Mouse (Mus musculus) olfactory bulb, adult 2 months (tissue): ENCODE data around the gene Dcpp1. TPM values are rescaled to one million over a fixed set of nuclear protein-coding genes. Genes with fewer than 3 reads are reported as not detected.
"Not testable (repeated sequence)": the region's sequence is repeated elsewhere in the genome, so short reads cannot be mapped to it uniquely, and the experiment has no call there.

Experiments used
- H3K27ac ChIP-seq: fragments of 200-500 bp; 2 replicates; pipeline ENCODE4 v1.5.1; 2012; ENCODE audit warnings: low read depth, low read length; ENCODE audit not compliant: insufficient read depth
- H3K4me1 ChIP-seq: fragments of 200-500 bp; 2 replicates; pipeline ENCODE4 v1.6.1; 2012; ENCODE audit warnings: low read length; ENCODE audit not compliant: control insufficient read depth, insufficient read depth
- H3K4me3 ChIP-seq: fragments of 200-500 bp; 2 replicates; pipeline ENCODE4 v1.5.1; 2012; ENCODE audit warnings: mild to moderate bottlenecking, low read depth, low read length, moderate library complexity; ENCODE audit not compliant: insufficient read depth
- CTCF ChIP-seq: fragments of 200-500 bp; IDR thresholded peaks from 2 replicates; pipeline ENCODE4 v1.5.1; 2012; ENCODE audit warnings: low read depth, mild to moderate bottlenecking, low read length, moderate library complexity; ENCODE audit not compliant: insufficient read depth
- POLR2A ChIP-seq: fragments of 200-500 bp; IDR thresholded peaks from 2 replicates; pipeline ENCODE4 v1.6.1; 2012; ENCODE audit warnings: mild to moderate bottlenecking, low read depth, low read length, moderate library complexity; ENCODE audit not compliant: insufficient read depth
- WGBS: fragments of 180-500 bp; shearing (Covaris S2); methylation state at CpG from one replicate; pipeline ENCODE4 v1.1.7; 2018; 5-methylcytosine and 5-hydroxymethylcytosine counted together
- polyA plus RNA-seq: library from polyadenylated mRNA; stranded (reverse); fragments of >200 nt; gene quantifications from 2 replicates; pipeline ENCODE4 v1.2.4, GENCODE M21; 2012; ENCODE audit warnings: low replicate concordance; ENCODE audit not compliant: missing spikeins, insufficient read depth, insufficient read length

The Dcpp1 gene
- polyA plus RNA-seq: not detected in 2 replicates

DNA sequence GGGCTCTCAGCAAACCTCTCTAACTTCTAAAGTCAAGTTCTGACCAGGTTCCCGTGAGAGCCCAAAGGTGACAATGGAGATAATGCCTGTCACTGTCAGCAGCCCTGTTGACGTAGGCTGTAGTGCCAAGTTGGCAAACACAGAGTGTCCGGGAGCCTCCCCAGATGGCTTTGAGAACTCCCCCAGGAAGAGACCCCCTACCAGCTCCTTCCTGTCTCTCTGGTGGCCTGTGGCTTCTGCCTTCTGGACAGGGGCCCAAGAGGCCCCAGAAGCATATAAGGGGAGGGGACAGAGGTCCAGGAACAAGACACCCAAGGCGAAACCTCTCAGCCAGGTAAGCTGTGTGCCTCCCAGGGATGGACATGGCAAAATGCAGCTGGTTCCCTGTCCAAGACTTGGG lies at the start of gene Dcpp1, which contains the start of gene Dcpp2:
Dcpp1 (plus strand) TSS at position 301 of the 400 bp plus-strand sequence.
Dcpp2 (plus strand) TSS at position 305 of the 400 bp plus-strand sequence.
- not testable (repeated sequence) for H3K4me1 ChIP-seq, H3K4me3 ChIP-seq, H3K27ac ChIP-seq
- 72% methylated on average over 4 of the region's 4 CpGs for WGBS

DNA sequence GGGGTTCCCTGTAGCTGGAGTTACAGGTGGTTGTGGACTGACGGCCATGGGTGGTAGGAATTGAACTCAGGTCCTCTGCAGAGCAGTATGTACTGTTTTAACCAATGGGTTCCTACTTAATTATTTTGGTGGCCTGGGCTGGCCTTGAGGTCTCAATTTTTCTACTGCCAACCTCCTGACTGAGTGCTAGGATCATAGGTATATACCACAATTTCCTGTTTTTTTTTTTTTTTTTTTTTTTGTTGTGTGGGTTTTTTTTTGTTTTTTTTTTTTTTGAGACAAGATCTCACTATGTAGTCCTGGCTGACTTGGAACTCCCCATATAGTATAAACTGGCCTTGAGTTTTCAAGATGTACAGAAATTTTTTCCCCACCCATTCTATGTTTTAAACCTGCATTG lies 49.5 kb upstream of the Dcpp1 start:
- TF ChIP-seq POLR2A (no peak), CTCF (no peak)
- WGBS: 97% methylated on average over 1 of the region's 1 CpGs

DNA sequence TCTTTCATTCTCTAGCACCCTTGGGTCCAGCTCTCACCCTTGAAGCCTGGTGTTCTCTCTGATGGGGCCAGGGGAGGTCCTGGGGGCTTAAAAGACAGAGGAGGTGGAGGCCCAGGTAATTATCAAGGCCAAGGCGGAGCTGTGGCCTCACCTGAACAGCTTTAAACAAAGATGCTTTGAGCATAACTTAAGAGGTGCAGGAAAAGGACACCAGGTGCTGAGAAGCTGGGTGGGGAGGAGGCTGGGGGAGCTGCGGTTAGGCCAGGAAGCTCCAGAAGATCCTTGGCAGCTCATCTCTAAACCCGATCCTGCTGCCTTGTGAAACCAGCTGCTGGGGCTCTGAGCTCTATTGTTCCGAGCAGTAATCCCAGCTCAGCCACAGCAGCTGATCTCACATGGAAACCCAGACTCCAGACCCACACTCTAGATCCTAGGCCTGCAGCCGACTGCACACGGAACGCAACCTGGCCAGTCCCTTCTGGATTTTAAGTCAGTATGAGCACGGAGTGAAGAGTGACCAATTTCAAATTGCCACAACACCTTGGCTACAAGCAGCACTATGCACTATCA lies 44.6 kb upstream of the Dcpp1 start, which contains the start of gene Prss33:
Prss33 (minus strand) TSS at position 51 of the 570 bp plus-strand sequence.
- TF ChIP-seq POLR2A (no peak), CTCF (no peak)
- 75% methylated on average over 8 of the region's 8 CpGs for WGBS
- Histone ChIP-seq H3K27ac (no peak within 1 kb of the TSS), H3K4me1 (no peaks in the 10 kb centered on the region), H3K4me3 (no peak within 1 kb of the TSS)

More for the DNA sequence above, 49.5 kb upstream of the Dcpp1 start:
- Histone ChIP-seq H3K27ac (no peak overlapping the region), H3K4me3 (no peak overlapping the region), H3K4me1 (peaks cover 3% of the 10 kb centered on the region)

DNA sequence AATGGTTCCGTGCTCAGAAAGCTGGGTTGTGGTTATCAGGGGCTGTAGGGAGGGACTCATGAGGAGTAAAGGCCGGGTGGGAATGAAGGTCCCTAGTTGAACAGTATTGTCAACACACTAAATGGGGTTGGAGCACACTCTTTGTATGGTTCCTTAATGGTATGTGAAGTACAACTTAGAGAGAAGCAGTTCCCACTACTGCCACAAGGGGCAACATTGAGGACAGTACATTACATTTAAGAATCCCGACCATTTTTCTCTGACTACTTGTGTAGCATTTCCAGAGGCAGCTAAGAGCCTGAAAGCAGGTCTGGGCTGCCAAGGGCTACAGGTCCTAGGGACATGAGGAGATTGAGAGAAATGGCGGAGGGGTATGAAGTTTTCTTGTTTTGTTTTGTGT lies 39.5 kb upstream of the Dcpp1 start:
- 29% methylated on average over 4 of the region's 4 CpGs for WGBS
- TF ChIP-seq CTCF: no peak
- no peak overlapping the region for H3K4me3 ChIP-seq
- no peak overlapping the region for H3K27ac ChIP-seq
- peaks cover 8% of the 10 kb centered on the region for H3K4me1 ChIP-seq

DNA sequence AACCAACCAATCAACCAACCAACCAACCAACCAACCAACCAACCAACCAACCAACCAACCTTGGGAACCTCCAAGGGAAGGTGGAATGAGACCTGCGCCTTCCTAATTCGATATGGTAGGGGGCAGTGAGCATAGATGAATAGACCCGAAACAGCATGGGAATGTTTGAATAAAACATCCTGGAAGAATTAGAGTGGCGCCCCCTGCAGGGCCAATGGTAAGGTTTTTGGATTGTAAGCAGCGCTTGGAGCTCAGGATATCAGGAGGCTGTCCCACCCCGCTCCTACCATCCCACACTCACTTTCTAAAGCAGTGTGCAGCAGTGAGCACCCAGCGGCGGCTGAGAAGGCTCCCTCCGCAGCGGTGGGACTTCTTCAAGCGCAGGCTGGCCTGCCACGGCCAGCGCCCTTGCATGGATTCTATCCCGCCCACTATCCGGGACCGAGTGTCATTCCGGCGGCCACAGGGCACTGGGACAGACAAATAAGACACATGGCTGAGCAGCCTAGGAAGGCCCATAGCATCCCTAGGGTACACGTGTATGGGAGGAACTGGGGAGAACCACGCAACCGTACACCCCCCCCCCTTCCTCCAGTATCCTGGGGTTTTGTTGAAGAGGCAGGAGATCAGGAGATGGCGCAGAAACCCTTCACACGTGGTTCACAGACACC lies 37.4 kb upstream of the Dcpp1 start:
- H3K4me3 ChIP-seq: no peak overlapping the region
- WGBS: 51% methylated on average over 23 of the region's 23 CpGs

DNA sequence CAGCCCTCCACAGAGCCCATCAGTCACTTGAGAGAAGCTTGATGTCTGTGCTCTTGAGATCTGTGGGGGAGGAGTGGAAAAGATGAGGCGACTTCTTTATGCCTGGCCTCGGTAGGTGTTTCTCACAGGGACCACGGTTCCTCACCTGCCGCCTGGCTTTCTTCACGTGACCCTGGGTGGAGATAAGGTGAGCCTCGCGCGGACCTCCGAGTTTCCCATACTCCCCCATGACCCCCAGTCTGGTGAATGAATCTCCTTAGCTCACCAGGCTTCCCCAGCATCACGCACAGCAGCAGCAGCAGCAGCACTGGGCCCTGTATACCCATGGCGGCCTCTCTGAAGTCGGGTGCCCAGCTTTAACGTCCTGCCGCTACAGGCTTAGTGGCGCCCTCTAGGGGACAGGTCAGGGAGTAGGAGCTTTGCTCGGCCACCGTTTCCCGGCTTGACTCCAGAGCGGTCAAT lies 36.8 kb upstream of the Dcpp1 start, which contains the start of the genes Prss32 and Prss41:
Prss32 (plus strand) TSS at position 44 of the 462 bp plus-strand sequence.
Prss41 (minus strand) TSS at position 361 of the 462 bp plus-strand sequence.
- H3K27ac ChIP-seq: no peak within 1 kb of the TSS
- WGBS: 21% methylated on average over 19 of the region's 19 CpGs
- peaks cover 8% of the 10 kb centered on the region for H3K4me1 ChIP-seq
- no peak for TF ChIP-seq POLR2A
- TF ChIP-seq CTCF: no peak; the same call in 1 of the 2 replicates
- H3K4me3 ChIP-seq: no peak within 1 kb of the TSS

More for the DNA sequence above, 37.4 kb upstream of the Dcpp1 start:
- peaks cover 8% of the 10 kb centered on the region for H3K4me1 ChIP-seq
- no peak overlapping the region for H3K27ac ChIP-seq
- no peak for TF ChIP-seq CTCF
- no peak for TF ChIP-seq POLR2A

DNA sequence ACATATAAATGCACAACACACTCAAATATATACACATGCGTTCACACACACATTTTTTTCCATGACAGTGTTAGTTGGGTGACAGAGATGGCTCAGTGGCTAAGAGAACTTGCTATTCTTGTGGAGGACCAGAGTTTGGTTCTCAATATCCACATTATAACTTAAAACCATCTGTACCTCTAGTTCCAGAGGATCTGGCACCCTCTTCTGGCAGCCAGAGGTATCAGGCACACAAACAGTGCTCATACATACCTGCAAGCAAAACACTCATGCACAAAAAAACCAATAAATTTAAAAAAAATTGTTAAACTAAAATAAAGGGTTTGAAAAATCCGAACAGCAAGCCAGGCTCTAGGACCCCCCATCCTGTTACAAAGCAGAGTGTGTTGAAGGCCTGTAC lies 30.6 kb upstream of the Dcpp1 start:
- no peak for TF ChIP-seq POLR2A
- TF ChIP-seq CTCF: no peak
- Histone ChIP-seq H3K27ac (no peak overlapping the region), H3K4me3 (no peak overlapping the region), H3K4me1 (no peaks in the 10 kb centered on the region)
- WGBS: 69% methylated on average over 2 of the region's 2 CpGs

DNA sequence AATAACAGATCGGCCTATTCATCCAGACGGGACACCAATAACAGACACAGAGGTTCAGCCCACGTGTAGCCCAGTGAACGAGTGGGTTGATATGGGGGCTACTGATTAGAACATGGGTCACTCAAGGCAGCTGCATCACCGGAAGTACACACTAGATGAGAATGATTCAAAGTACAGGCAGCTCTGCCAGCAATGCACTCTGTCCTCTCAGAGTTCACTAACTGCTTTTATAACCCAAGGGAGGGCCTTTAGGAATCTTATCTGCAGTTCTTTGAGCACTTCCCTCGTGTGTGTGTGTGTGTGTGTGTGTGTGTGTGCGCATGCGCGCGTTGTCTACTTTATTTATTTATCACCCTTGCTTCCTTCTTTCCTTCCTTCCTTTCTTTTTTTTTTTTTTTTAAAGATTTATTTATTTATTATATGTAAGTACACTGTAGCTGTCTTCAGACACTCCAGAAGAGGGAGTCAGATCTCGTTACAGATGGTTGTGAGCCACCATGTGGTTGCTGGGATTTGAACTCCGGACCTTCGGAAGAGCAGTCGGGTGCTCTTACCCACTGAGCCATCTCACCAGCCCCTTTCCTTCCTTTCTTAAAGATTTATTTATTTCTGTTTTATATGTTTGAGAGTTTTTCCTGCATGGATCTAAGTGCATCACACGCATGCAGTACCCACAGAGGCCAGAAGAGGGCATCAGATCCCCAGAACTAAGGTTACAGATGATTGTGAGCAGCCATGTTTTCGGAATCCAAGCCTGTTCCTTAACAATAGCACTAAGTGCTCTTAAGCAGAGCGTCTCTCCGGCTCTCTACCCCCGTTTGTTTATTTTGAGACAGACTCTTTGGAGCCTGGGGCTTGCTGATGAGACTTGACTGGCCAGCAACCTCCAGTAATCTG lies 29.6 kb upstream of the Dcpp1 start:
- no peaks in the 10 kb centered on the region for H3K4me1 ChIP-seq
- no peak overlapping the region for H3K27ac ChIP-seq
- TF ChIP-seq CTCF (no peak), POLR2A (no peak)
- WGBS: 46% methylated on average over 19 of the region's 19 CpGs
- no peak overlapping the region for H3K4me3 ChIP-seq
